Mouse (Mus musculus): ENCODE data around the gene Gm12887. TPM values are rescaled to one million over a fixed set of nuclear protein-coding genes. Genes with fewer than 3 reads are reported as not detected.

Gene Gm12887
- polyA plus RNA-seq (2012; rRNA removed): not detected in 2 replicates
- not detected in 2 replicates for polyA plus RNA-seq (2014; fragmentation: Nextera tagmentation; extraction: Ambion mirVana)

DNA sequence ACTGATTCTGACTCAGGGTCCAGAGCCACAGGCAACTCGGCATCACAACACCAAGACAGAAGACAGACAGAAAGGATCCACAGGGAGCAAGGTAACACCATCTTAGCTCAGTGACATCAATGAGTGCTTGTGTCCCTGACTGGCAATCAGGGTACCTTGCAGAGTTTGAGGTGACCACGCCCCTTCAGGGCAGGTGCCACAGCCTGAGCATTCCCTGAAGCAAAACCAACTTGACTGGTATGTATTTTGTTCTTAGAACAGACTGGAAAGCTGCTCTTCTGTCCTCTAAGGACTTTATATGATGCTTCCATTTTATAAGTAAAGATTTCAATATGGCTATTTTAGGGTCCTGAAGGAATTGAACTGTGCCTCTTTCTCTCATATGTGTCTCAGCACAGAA, at the start of gene Gm12887:
Gm12887 (minus strand) TSS at position 101 of the 400 bp plus-strand sequence.
- Histone ChIP-seq H3K27ac (no peak within 1 kb of the TSS), H3K4me3 (ENCODE audit: insufficient read depth in 1 of 2, low read depth in 2 of 2, low read length in 2 of 2) (no peak within 1 kb of the TSS), H3K27me3 (ENCODE audit: control insufficient read depth, insufficient read depth, low read length) (no peaks in the 10 kb centered on the region), H3K9ac (replicated peaks) (no peak within 1 kb of the TSS), H3K4me2 (ENCODE audit: low read depth) (no peak within 1 kb of the TSS), H3K36me3 (replicated peaks; ENCODE audit: control insufficient read depth, insufficient read depth, low read depth) (no peaks in the 10 kb centered on the region), H3K9me3 (ENCODE audit: control insufficient read depth, low read length) (no peaks in the 10 kb centered on the region; the same call in 1 of the 2 replicates), H3K4me1 (replicated peaks; ENCODE audit: control insufficient read depth in 2 of 2, insufficient read depth in 2 of 2, low read length in 1 of 2) (no peaks in the 10 kb centered on the region)
- TF ChIP-seq CTCF (IDR thresholded peaks at IDR 0.05; ENCODE audit: low read depth) (no peak), EP300 (IDR thresholded peaks at IDR 0.05; ENCODE audit: low read depth) (no peak)
- DNase-seq (ENCODE audit: low read depth in 3 of 3, low spot score in 3 of 3) (no peak), ATAC-seq (ENCODE audit: insufficient read depth) (no peak)
- 18% methylated on average over 2 of the region's 2 CpGs for WGBS (ENCODE audit: insufficient replicate concordance)

DNA sequence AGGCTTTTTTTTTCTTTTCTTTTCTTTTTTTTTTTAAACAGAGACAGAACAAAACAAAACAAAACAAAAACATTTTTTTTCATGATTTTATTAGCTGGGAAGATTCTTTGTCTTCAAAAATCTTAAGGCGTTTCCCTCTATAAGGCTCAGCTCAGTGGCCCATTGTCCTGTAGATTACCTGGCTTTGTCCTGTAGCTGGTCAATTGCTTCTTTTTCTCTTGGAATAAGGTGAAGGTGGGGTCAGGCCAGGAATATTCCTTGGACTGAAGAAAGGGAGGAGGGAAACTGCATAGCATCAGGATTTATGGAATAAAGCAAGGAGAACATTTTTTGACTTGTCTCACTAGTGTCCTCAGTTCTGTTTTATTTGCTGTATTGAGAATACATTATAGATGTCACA, 35.1 kb upstream of the Gm12887 start:
- no peaks in the 10 kb centered on the region for H3K36me3 ChIP-seq (replicated peaks; ENCODE audit: control insufficient read depth, insufficient read depth, low read depth)
- no peak overlapping the region for H3K4me3 ChIP-seq (ENCODE audit: insufficient read depth in 1 of 2, low read depth in 2 of 2, low read length in 2 of 2)
- no peak overlapping the region for H3K4me2 ChIP-seq (ENCODE audit: low read depth)
- TF ChIP-seq EP300 (IDR thresholded peaks at IDR 0.05; ENCODE audit: low read depth) (no peak), CTCF (IDR thresholded peaks at IDR 0.05; ENCODE audit: low read depth) (no peak)
- no peak overlapping the region for H3K27ac ChIP-seq
- DNase-seq (ENCODE audit: low read depth in 3 of 3, low spot score in 3 of 3): no peak
- no peaks in the 10 kb centered on the region for H3K27me3 ChIP-seq (ENCODE audit: control insufficient read depth, insufficient read depth, low read length)
- no peaks in the 10 kb centered on the region for H3K4me1 ChIP-seq (replicated peaks; ENCODE audit: control insufficient read depth in 2 of 2, insufficient read depth in 2 of 2, low read length in 1 of 2)
- no peak overlapping the region for H3K9ac ChIP-seq (replicated peaks)
- WGBS (ENCODE audit: insufficient replicate concordance): 58% methylated on average over 1 of the region's 1 CpGs
- no peaks in the 10 kb centered on the region for H3K9me3 ChIP-seq (ENCODE audit: control insufficient read depth, low read length)
- no peak for ATAC-seq (ENCODE audit: insufficient read depth)

Other genes with a start within 250 kb of the Gm12887 start
- gene Gm12886, start 199.0 kb downstream of the Gm12887 start, polyA plus RNA-seq (2012; rRNA removed): not detected in 2 replicates
- gene Gm12886, start 199.0 kb downstream of the Gm12887 start, polyA plus RNA-seq (2014; fragmentation: Nextera tagmentation; extraction: Ambion mirVana): not detected in 2 replicates